Mouse (Mus musculus): ENCODE measurements at regions not wholly inside any gene's neighbourhood (a gene's known extent, or its start where the extent isn't known, plus 50 kb on each side); places are given as distances from the start of the nearest gene placed in this dataset.
"Not testable (repeated sequence)": the region's sequence is repeated elsewhere in the genome, so short reads cannot be mapped to it uniquely, and the experiment has no call there.

- H3K9me3 ChIP-seq, result no peaks in the 10 kb centered on the region
- H3K9ac ChIP-seq, result no peak overlapping the region
- H3K27ac ChIP-seq, result no peak overlapping the region
- no peak overlapping the region for H3K4me2 ChIP-seq
- H3K4me1 ChIP-seq, result no peaks in the 10 kb centered on the region
- no peak for ATAC-seq (ENCODE audit: borderline replicate concordance, extremely low read depth, low FRiP score, low TSS enrichment)
- no peak overlapping the region for H3K4me3 ChIP-seq
- no peaks in the 10 kb centered on the region for H3K27me3 ChIP-seq
- no peaks in the 10 kb centered on the region for H3K36me3 ChIP-seq
Measured at GRCm38 (mm10) chr9:92767532-92767931, 225.5 kb downstream of the Plod2 start.

GRCm38 (mm10) chr9:92768432-92768831, 226.4 kb downstream of the Plod2 start:
- Histone ChIP-seq H3K36me3 (no peaks in the 10 kb centered on the region), H3K4me1 (no peaks in the 10 kb centered on the region), H3K4me3 (no peak overlapping the region), H3K27me3 (no peaks in the 10 kb centered on the region), H3K9ac (no peak overlapping the region), H3K27ac (no peak overlapping the region), H3K9me3 (no peaks in the 10 kb centered on the region), H3K4me2 (no peak overlapping the region)
- ATAC-seq (ENCODE audit: borderline replicate concordance, extremely low read depth, low FRiP score, low TSS enrichment), result no peak
- 70% methylated on average over 3 of the region's 3 CpGs for WGBS

GRCm38 (mm10) chr9:92769528-92769927, 227.5 kb downstream of the Plod2 start:
- H3K9ac ChIP-seq, result no peak overlapping the region
- H3K4me3 ChIP-seq, result no peak overlapping the region
- no peaks in the 10 kb centered on the region for H3K4me1 ChIP-seq
- no peak for ATAC-seq (ENCODE audit: borderline replicate concordance, extremely low read depth, low FRiP score, low TSS enrichment)
- WGBS, result 65% methylated on average over 2 of the region's 2 CpGs
- no peaks in the 10 kb centered on the region for H3K9me3 ChIP-seq
- no peak overlapping the region for H3K4me2 ChIP-seq
- H3K27me3 ChIP-seq, result no peaks in the 10 kb centered on the region
- no peaks in the 10 kb centered on the region for H3K36me3 ChIP-seq
- H3K27ac ChIP-seq, result no peak overlapping the region

GRCm38 (mm10) chr9:92771002-92771401, 229.0 kb downstream of the Plod2 start:
- 73% methylated on average over 2 of the region's 2 CpGs for WGBS
- Histone ChIP-seq H3K9ac (no peak overlapping the region), H3K9me3 (no peaks in the 10 kb centered on the region), H3K4me2 (no peak overlapping the region), H3K4me3 (no peak overlapping the region), H3K4me1 (no peaks in the 10 kb centered on the region), H3K27ac (no peak overlapping the region), H3K27me3 (no peaks in the 10 kb centered on the region), H3K36me3 (no peaks in the 10 kb centered on the region)
- ATAC-seq (ENCODE audit: borderline replicate concordance, extremely low read depth, low FRiP score, low TSS enrichment), result no peak

GRCm38 (mm10) chr9:92771716-92772115, 229.7 kb downstream of the Plod2 start:
- H3K9me3 ChIP-seq, result no peaks in the 10 kb centered on the region
- no peak for ATAC-seq (ENCODE audit: borderline replicate concordance, extremely low read depth, low FRiP score, low TSS enrichment)
- H3K27me3 ChIP-seq, result no peaks in the 10 kb centered on the region
- no peaks in the 10 kb centered on the region for H3K4me1 ChIP-seq
- no peak overlapping the region for H3K27ac ChIP-seq
- H3K4me2 ChIP-seq, result no peak overlapping the region
- no peak overlapping the region for H3K9ac ChIP-seq
- no peak overlapping the region for H3K4me3 ChIP-seq
- H3K36me3 ChIP-seq, result no peaks in the 10 kb centered on the region
- WGBS, result 47% methylated on average over 3 of the region's 3 CpGs

- no peak overlapping the region for H3K27ac ChIP-seq
- no peak overlapping the region for H3K9ac ChIP-seq
- H3K4me2 ChIP-seq, result no peak overlapping the region
- no peaks in the 10 kb centered on the region for H3K9me3 ChIP-seq
- no peaks in the 10 kb centered on the region for H3K4me1 ChIP-seq
- no peak overlapping the region for H3K4me3 ChIP-seq
- no peaks in the 10 kb centered on the region for H3K36me3 ChIP-seq
- peak; percentile 46; the same call in 1 of the 2 replicates for ATAC-seq (ENCODE audit: borderline replicate concordance, extremely low read depth, low FRiP score, low TSS enrichment)
- no peaks in the 10 kb centered on the region for H3K27me3 ChIP-seq
Measured at GRCm38 (mm10) chr9:92782922-92783454, 241.0 kb downstream of the Plod2 start.

- Histone ChIP-seq H3K4me3 (no peak overlapping the region), H3K36me3 (no peaks in the 10 kb centered on the region), H3K9me3 (no peaks in the 10 kb centered on the region), H3K9ac (no peak overlapping the region), H3K27ac (no peak overlapping the region), H3K27me3 (no peaks in the 10 kb centered on the region), H3K4me1 (no peaks in the 10 kb centered on the region), H3K4me2 (no peak overlapping the region)
- no peak for ATAC-seq (ENCODE audit: borderline replicate concordance, extremely low read depth, low FRiP score, low TSS enrichment)
- WGBS, result 28% methylated on average over 1 of the region's 1 CpGs
Measured at GRCm38 (mm10) chr9:92799695-92800094, 257.7 kb downstream of the Plod2 start.

- Histone ChIP-seq H3K36me3 (no peaks in the 10 kb centered on the region), H3K4me3 (no peak overlapping the region)
- ATAC-seq (ENCODE audit: borderline replicate concordance, extremely low read depth, low FRiP score, low TSS enrichment), result no peak
Measured at GRCm38 (mm10) chr9:92809469-92809868, 267.4 kb downstream of the Plod2 start.

GRCm38 (mm10) chr9:92820721-92821120, 278.7 kb downstream of the Plod2 start:
- H3K4me3 ChIP-seq, result peak overlapping the region; percentile 0; the same call in 1 of the 2 replicates

More at GRCm38 (mm10) chr9:92809469-92809868, 267.4 kb downstream of the Plod2 start:
- H3K27ac ChIP-seq, result no peak overlapping the region
- no peaks in the 10 kb centered on the region for H3K27me3 ChIP-seq
- H3K4me2 ChIP-seq, result no peak overlapping the region
- no peak overlapping the region for H3K9ac ChIP-seq
- no peaks in the 10 kb centered on the region for H3K4me1 ChIP-seq
- no peaks in the 10 kb centered on the region for H3K9me3 ChIP-seq

GRCm38 (mm10) chr9:92826708-92827353, 284.8 kb downstream of the Plod2 start:
- H3K27me3 ChIP-seq, result no peaks in the 10 kb centered on the region
- H3K9me3 ChIP-seq, result no peaks in the 10 kb centered on the region
- H3K36me3 ChIP-seq, result no peaks in the 10 kb centered on the region
- H3K27ac ChIP-seq, result no peak overlapping the region
- H3K9ac ChIP-seq, result no peak overlapping the region
- no peaks in the 10 kb centered on the region for H3K4me1 ChIP-seq
- no peak overlapping the region for H3K4me3 ChIP-seq
- H3K4me2 ChIP-seq, result no peak overlapping the region
- ATAC-seq (ENCODE audit: borderline replicate concordance, extremely low read depth, low FRiP score, low TSS enrichment), result no peak

More at GRCm38 (mm10) chr9:92820721-92821120, 278.7 kb downstream of the Plod2 start:
- Histone ChIP-seq H3K4me2 (peak overlapping the region; percentile 27; the same call in 1 of the 2 replicates), H3K9me3 (no peaks in the 10 kb centered on the region), H3K27me3 (no peaks in the 10 kb centered on the region), H3K27ac (no peak overlapping the region), H3K9ac (no peak overlapping the region), H3K4me1 (no peaks in the 10 kb centered on the region), H3K36me3 (no peaks in the 10 kb centered on the region)
- WGBS, result 43% methylated on average over 11 of the region's 11 CpGs
- ATAC-seq (ENCODE audit: borderline replicate concordance, extremely low read depth, low FRiP score, low TSS enrichment), result no peak

- H3K4me2 ChIP-seq; H3K27ac ChIP-seq; H3K27me3 ChIP-seq; H3K9me3 ChIP-seq; H3K9ac ChIP-seq; H3K4me3 ChIP-seq; H3K36me3 ChIP-seq; H3K4me1 ChIP-seq; ATAC-seq (ENCODE audit: borderline replicate concordance, extremely low read depth, low FRiP score, low TSS enrichment): not testable (repeated sequence)
- 86% methylated on average over 2 of the region's 2 CpGs for WGBS
Measured at GRCm38 (mm10) chr9:92836156-92836555, 294.1 kb downstream of the Plod2 start.

GRCm38 (mm10) chr9:92856410-92857083, 314.5 kb downstream of the Plod2 start:
- H3K9ac ChIP-seq, result no peak overlapping the region
- no peaks in the 10 kb centered on the region for H3K9me3 ChIP-seq
- no peak overlapping the region for H3K4me2 ChIP-seq
- H3K4me3 ChIP-seq, result no peak overlapping the region
- ATAC-seq (ENCODE audit: borderline replicate concordance, extremely low read depth, low FRiP score, low TSS enrichment), result no peak
- H3K4me1 ChIP-seq, result no peaks in the 10 kb centered on the region
- no peaks in the 10 kb centered on the region for H3K36me3 ChIP-seq
- H3K27ac ChIP-seq, result no peak overlapping the region
- 77% methylated on average over 7 of the region's 7 CpGs for WGBS
- H3K27me3 ChIP-seq, result no peaks in the 10 kb centered on the region
